Mouse (Mus musculus) testis, adult 2 months (tissue): ENCODE measurements around the gene Zfp989.
"Not testable (repeated sequence)": the region's sequence is repeated elsewhere in the genome, so short reads cannot be mapped to it uniquely, and the experiment has no call there.

ENCODE experiments used
- CTCF ChIP-seq: fragments of 200-500 bp; IDR thresholded peaks from 2 replicates; pipeline ENCODE4 v1.5.1; 2012; ENCODE audit warnings: low read depth, mild to moderate bottlenecking, inconsistent platforms, low read length, moderate library complexity; ENCODE audit not compliant: control insufficient read depth, insufficient read depth, insufficient replicate concordance
- POLR2A ChIP-seq: fragments of 200-500 bp; IDR thresholded peaks from 2 replicates; pipeline ENCODE4 v1.6.1; 2012; ENCODE audit warnings: low read depth, mild to moderate bottlenecking, inconsistent platforms, low read length, moderate library complexity; ENCODE audit not compliant: control insufficient read depth

GRCm38 (mm10) chr4:147021550-147021949 is 49.8 kb downstream of the Zfp989 start, which contains the start of gene Rex2:
- not testable (repeated sequence) for TF ChIP-seq CTCF, POLR2A
